ENCODE assay signal across 8 mouse cellular contexts in genomic region chr7:44895206-44895592, GRCm38 (mm10). TPM values are rescaled to one million over a fixed set of nuclear protein-coding genes. Genes with fewer than 3 reads are reported as not detected.
A peak's percentile ranks its signal among the peaks of the same experiment; 100 is the strongest.
DNase-seq lines count a peak whose midpoint lies in the region; ATAC-seq and TF ChIP-seq lines count a peak whose summit lies in the region.

No protein-coding gene starts in this region.

- no peak for TF ChIP-seq EP300 in CH12.LX (IDR thresholded peaks at IDR 0.05; ENCODE audit: low read length)

- intact Hi-C loops in left cerebral cortex, postnatal 10 days (cut with DNase I) = no loop called here

- H3K27me3 ChIP-seq in heart, embryonic 10.5 days (ENCODE audit: insufficient read depth, poor library complexity, severe bottlenecking) = no peaks in the 10 kb centered on the region
- H3K27me3 ChIP-seq in CH12.LX (replicated peaks) = no peaks in the 10 kb centered on the region
- no peaks in the 10 kb centered on the region for H3K27me3 ChIP-seq in forebrain, embryonic 14.5 days (replicated peaks; ENCODE audit: control insufficient read depth, insufficient read depth, low read length)
- no peaks in the 10 kb centered on the region for H3K27me3 ChIP-seq in liver, embryonic 13.5 days

- H3K4me1 ChIP-seq in heart, embryonic 10.5 days = peaks cover 48% of the 10 kb centered on the region
- peaks cover 19 to 49% of the 10 kb centered on the region in 2 experiments for H3K4me1 ChIP-seq in CH12.LX (ENCODE audit: control insufficient read depth in 1 of 2, insufficient read depth in 2 of 2)
- peaks cover 38% of the 10 kb centered on the region for H3K4me1 ChIP-seq in forebrain, embryonic 14.5 days (ENCODE audit: control insufficient read depth, insufficient read depth, low read length)
- H3K4me1 ChIP-seq in liver, embryonic 13.5 days (replicated peaks) = peaks cover 78% of the 10 kb centered on the region

- dilution Hi-C loops in CH12.LX (cut with MboI; ENCODE audit: extremely low pct_ligation_motif_present, extremely low pct_unique_long_range_greater_than_20kb, low sequenced_read_pairs) = no loop called here

- H3K27ac ChIP-seq in heart, embryonic 10.5 days = peak overlapping the region; percentile 89; the same call in 1 of the 2 replicates
- H3K27ac ChIP-seq in CH12.LX (ENCODE audit: insufficient read depth, low read depth) = no peak overlapping the region
- H3K27ac ChIP-seq in forebrain, embryonic 14.5 days (ENCODE audit: low read depth, low read length) = peak overlapping the region; percentile 90
- H3K27ac ChIP-seq in liver, embryonic 13.5 days = no peak overlapping the region

- TF ChIP-seq CTCF in CH12.LX (conservative IDR thresholded peaks at IDR 0.05 in 1 of 2, IDR thresholded peaks at IDR 0.05 in 1 of 2; ENCODE audit: low read depth in 2 of 2, low read length in 2 of 2) = no peak

- 75% methylated on average over 7 of the region's 7 CpGs for WGBS in heart, embryonic 10.5 days
- 11% methylated on average over 7 of the region's 7 CpGs for WGBS in forebrain, embryonic 14.5 days
- WGBS in liver, embryonic 13.5 days (ENCODE audit: insufficient replicate concordance) = 82% methylated on average over 7 of the region's 7 CpGs

- no peak for DNase-seq in heart, embryonic 10.5 days (ENCODE audit: low spot score)
- no peak for DNase-seq in heart, adult 11 months
- no peak for DNase-seq in CH12.LX (ENCODE audit: extremely low read depth)
- DNase-seq in forebrain, embryonic 14.5 days (ENCODE audit: low spot score) = no peak
- DNase-seq in liver, embryonic 13.5 days = no peak
- no peak for DNase-seq in spleen, adult 18-20 months
- no peak for DNase-seq in left cerebral cortex, postnatal 10 days (ENCODE audit: extremely low spot score in 1 of 2, low spot score in 2 of 2)

- no peak overlapping the region for H3K9ac ChIP-seq in CH12.LX (ENCODE audit: insufficient read depth, low read depth)
- peak overlapping the region; percentile 17; the same call in 1 of the 2 replicates for H3K9ac ChIP-seq in forebrain, embryonic 14.5 days (ENCODE audit: low read length)
- peak overlapping the region; percentile 78; the same call in 1 of the 2 replicates for H3K9ac ChIP-seq in liver, embryonic 13.5 days

- in situ Hi-C loops in CH12.LX (cut with MboI; ENCODE audit: low pct_ligation_motif_present, low pct_unique_long_range_greater_than_20kb, low sequenced_read_pairs) = no loop called here

- H3K9me3 ChIP-seq in heart, embryonic 10.5 days = no peaks in the 10 kb centered on the region
- H3K9me3 ChIP-seq in CH12.LX (replicated peaks; ENCODE audit: low read length) = no peaks in the 10 kb centered on the region
- H3K9me3 ChIP-seq in forebrain, embryonic 14.5 days (replicated peaks; ENCODE audit: control insufficient read depth, low read length) = no peaks in the 10 kb centered on the region
- no peaks in the 10 kb centered on the region for H3K9me3 ChIP-seq in liver, embryonic 13.5 days (replicated peaks)

- peak; percentile 13; the same call in 1 of the 2 replicates for ATAC-seq in forebrain, embryonic 14.5 days
- no peak for ATAC-seq in liver, embryonic 13.5 days (ENCODE audit: low read depth)
- ATAC-seq in erythroid progenitor cell, adult 5-6 weeks (replicated peaks; ENCODE audit: low FRiP score, poor library complexity, severe bottlenecking) = no peak

- H3K79me2 ChIP-seq in CH12.LX (replicated peaks; ENCODE audit: control insufficient read depth, extremely low read depth, insufficient read depth, poor library complexity, severe bottlenecking) = peaks cover 14% of the 10 kb centered on the region

- H3K4me2 ChIP-seq in CH12.LX (ENCODE audit: insufficient read depth, low read depth, poor library complexity, severe bottlenecking) = 0 out of 2 replicates have a peak overlapping the region, but pooled peaks have one; percentile 18
- H3K4me2 ChIP-seq in forebrain, embryonic 14.5 days (ENCODE audit: low read length) = peak overlapping the region; percentile 83
- H3K4me2 ChIP-seq in liver, embryonic 13.5 days = peak overlapping the region; percentile 85

- peaks cover 26% of the 10 kb centered on the region for H3K36me3 ChIP-seq in heart, embryonic 10.5 days
- H3K36me3 ChIP-seq in CH12.LX (replicated peaks in 1 of 2; ENCODE audit: control insufficient read depth in 1 of 2, insufficient read depth in 1 of 2, low read length in 1 of 2) = peaks cover 20 to 33% of the 10 kb centered on the region in 2 experiments
- peaks cover 13% of the 10 kb centered on the region for H3K36me3 ChIP-seq in forebrain, embryonic 14.5 days (ENCODE audit: control insufficient read depth, insufficient read depth, low read length)
- H3K36me3 ChIP-seq in liver, embryonic 13.5 days = peaks cover 22% of the 10 kb centered on the region

- no peak for TF ChIP-seq POLR2A in CH12.LX (IDR thresholded peaks at IDR 0.05; ENCODE audit: low read depth, low read length)

- no peak for TF ChIP-seq RAD21 in CH12.LX (IDR thresholded peaks at IDR 0.05; ENCODE audit: low read depth, low read length)

- H3K4me3 ChIP-seq in heart, embryonic 10.5 days = peak overlapping the region; percentile 68
- H3K4me3 ChIP-seq in CH12.LX (replicated peaks in 1 of 3; ENCODE audit: low read depth in 2 of 3, low read length in 2 of 3, poor library complexity in 1 of 3) = peak overlapping the region; percentile 51 to 72 (median 61)
- peak overlapping the region; percentile 58 for H3K4me3 ChIP-seq in forebrain, embryonic 14.5 days (ENCODE audit: low read depth, low read length)
- peak overlapping the region; percentile 68 for H3K4me3 ChIP-seq in liver, embryonic 13.5 days (replicated peaks)

TF ChIP-seq in CH12.LX, 34 proteins besides CTCF, POLR2A, EP300 and RAD21 (continues in another document):
- no peak for TF ChIP-seq E2F4 (IDR thresholded peaks at IDR 0.05; ENCODE audit: insufficient replicate concordance, low read depth, low read length)
- TF ChIP-seq MAFK (IDR thresholded peaks at IDR 0.05; ENCODE audit: insufficient replicate concordance, low read length) = no peak

RNA-seq across cellular contexts. Expression of gene Fuz, which starts 0.7 kb away (rescaled TPM):
- polyA plus RNA-seq in heart, embryonic 10.5 days (2016; fragmentation: Nextera tagmentation; extraction: Ambion mirVana) = 14.2 and 14.9 TPM in 2 replicates
- total RNA-seq in CH12.LX (2012; rRNA removed) (12.2 and 16.9 TPM in 2 replicates), CH12.LX (2014; rRNA removed) (16.1 and 16.7 TPM in 2 replicates)
- polyA plus RNA-seq in CH12.LX (2012; ENCODE audit: insufficient read length, low read depth) = 15.9 and 17.1 TPM in 2 replicates
- 18.2 and 18.3 TPM in 2 replicates for polyA plus RNA-seq in forebrain, embryonic 14.5 days (2014; fragmentation: Nextera tagmentation; extraction: Ambion mirVana)
- polyA plus RNA-seq in liver, embryonic 13.5 days (2015; fragmentation: Nextera tagmentation; extraction: Ambion mirVana) = 7.2 and 7.5 TPM in 2 replicates
- total RNA-seq in erythroid progenitor cell, adult 5-6 weeks (2015; ENCODE audit: low replicate concordance) = 2.5 and 6.5 TPM in 2 replicates
- total RNA-seq in erythroid progenitor cell, adult 5-6 weeks (2017; ENCODE audit: low replicate concordance) = 4.5 and 6.7 TPM in 2 replicates
- 10 to 100 TPM; 17.8 to 19.0 TPM for total RNA-seq in left cerebral cortex, postnatal 10 days (2021)

RNA-seq across cellular contexts. Expression of gene Med25, which starts 2.7 kb away (rescaled TPM):
- polyA plus RNA-seq in heart, embryonic 10.5 days (2016; fragmentation: Nextera tagmentation; extraction: Ambion mirVana) = 90.5 and 95.6 TPM in 2 replicates
- total RNA-seq in CH12.LX (2012; rRNA removed) (56.7 and 57.6 TPM in 2 replicates), CH12.LX (2014; rRNA removed) (18.4 and 20.8 TPM in 2 replicates)
- 67.4 and 75.4 TPM in 2 replicates for polyA plus RNA-seq in CH12.LX (2012; ENCODE audit: insufficient read length, low read depth)
- 75.4 and 94.0 TPM in 2 replicates for polyA plus RNA-seq in forebrain, embryonic 14.5 days (2014; fragmentation: Nextera tagmentation; extraction: Ambion mirVana)
- polyA plus RNA-seq in liver, embryonic 13.5 days (2015; fragmentation: Nextera tagmentation; extraction: Ambion mirVana) = 47.2 and 51.2 TPM in 2 replicates
- 10.1 and 18.0 TPM in 2 replicates for total RNA-seq in erythroid progenitor cell, adult 5-6 weeks (2015; ENCODE audit: low replicate concordance)
- 8.0 and 11.3 TPM in 2 replicates for total RNA-seq in erythroid progenitor cell, adult 5-6 weeks (2017; ENCODE audit: low replicate concordance)
- 100 to 1,000 TPM in 1 of 2 experiments, 10 to 100 TPM in 1; 98.0 to 110 TPM for total RNA-seq in left cerebral cortex, postnatal 10 days (2021)

RNA-seq across cellular contexts. Expression of gene Ptov1, which starts 25.6 kb away (rescaled TPM):
- 258 and 316 TPM in 2 replicates for polyA plus RNA-seq in heart, embryonic 10.5 days (2016; fragmentation: Nextera tagmentation; extraction: Ambion mirVana)
- total RNA-seq in CH12.LX (2012; rRNA removed) = 11.5 and 16.8 TPM in 2 replicates
- total RNA-seq in CH12.LX (2014; rRNA removed) = 5.7 and 7.8 TPM in 2 replicates
- 15.5 and 21.0 TPM in 2 replicates for polyA plus RNA-seq in CH12.LX (2012; ENCODE audit: insufficient read length, low read depth)
- 447 and 458 TPM in 2 replicates for polyA plus RNA-seq in forebrain, embryonic 14.5 days (2014; fragmentation: Nextera tagmentation; extraction: Ambion mirVana)
- polyA plus RNA-seq in liver, embryonic 13.5 days (2015; fragmentation: Nextera tagmentation; extraction: Ambion mirVana) = 50.4 and 57.0 TPM in 2 replicates
- 16.9 and 18.4 TPM in 2 replicates for total RNA-seq in erythroid progenitor cell, adult 5-6 weeks (2015; ENCODE audit: low replicate concordance)
- 1.8 and 4.8 TPM in 2 replicates for total RNA-seq in erythroid progenitor cell, adult 5-6 weeks (2017; ENCODE audit: low replicate concordance)
- total RNA-seq in left cerebral cortex, postnatal 10 days (2021) = 100 to 1,000 TPM; 251 to 269 TPM

RNA-seq across cellular contexts. Expression of gene Ap2a1, which starts 34.1 kb away (rescaled TPM):
- 73.9 and 82.1 TPM in 2 replicates for polyA plus RNA-seq in heart, embryonic 10.5 days (2016; fragmentation: Nextera tagmentation; extraction: Ambion mirVana)
- 53.4 and 61.1 TPM in 2 replicates for total RNA-seq in CH12.LX (2012; rRNA removed)
- 35.7 and 38.5 TPM in 2 replicates for total RNA-seq in CH12.LX (2014; rRNA removed)
- 52.6 and 56.3 TPM in 2 replicates for polyA plus RNA-seq in CH12.LX (2012; ENCODE audit: insufficient read length, low read depth)
- 85.6 and 99.3 TPM in 2 replicates for polyA plus RNA-seq in forebrain, embryonic 14.5 days (2014; fragmentation: Nextera tagmentation; extraction: Ambion mirVana)
- 69.5 and 82.4 TPM in 2 replicates for polyA plus RNA-seq in liver, embryonic 13.5 days (2015; fragmentation: Nextera tagmentation; extraction: Ambion mirVana)
- total RNA-seq in erythroid progenitor cell, adult 5-6 weeks (2015; ENCODE audit: low replicate concordance) = 93.0 and 93.9 TPM in 2 replicates
- 46.2 and 74.2 TPM in 2 replicates for total RNA-seq in erythroid progenitor cell, adult 5-6 weeks (2017; ENCODE audit: low replicate concordance)
- 100 to 1,000 TPM; 356 to 358 TPM for total RNA-seq in left cerebral cortex, postnatal 10 days (2021)

RNA-seq across cellular contexts. Expression of gene Pnkp, which starts 38.3 kb away (rescaled TPM):
- 28.5 and 29.7 TPM in 2 replicates for polyA plus RNA-seq in heart, embryonic 10.5 days (2016; fragmentation: Nextera tagmentation; extraction: Ambion mirVana)
- 35.9 and 41.6 TPM in 2 replicates for total RNA-seq in CH12.LX (2012; rRNA removed)
- 14.8 and 15.3 TPM in 2 replicates for total RNA-seq in CH12.LX (2014; rRNA removed)
- 20.7 and 22.2 TPM in 2 replicates for polyA plus RNA-seq in CH12.LX (2012; ENCODE audit: insufficient read length, low read depth)
- polyA plus RNA-seq in forebrain, embryonic 14.5 days (2014; fragmentation: Nextera tagmentation; extraction: Ambion mirVana) = 30.0 and 31.7 TPM in 2 replicates
- polyA plus RNA-seq in liver, embryonic 13.5 days (2015; fragmentation: Nextera tagmentation; extraction: Ambion mirVana) = 22.8 and 24.2 TPM in 2 replicates
- 29.6 and 36.0 TPM in 2 replicates for total RNA-seq in erythroid progenitor cell, adult 5-6 weeks (2015; ENCODE audit: low replicate concordance)
- total RNA-seq in erythroid progenitor cell, adult 5-6 weeks (2017; ENCODE audit: low replicate concordance) = 30.9 and 58.2 TPM in 2 replicates
- total RNA-seq in left cerebral cortex, postnatal 10 days (2021) = 10 to 100 TPM; 28.1 to 31.1 TPM

Comparison
In these comparisons a context has a peak if more than half of its experiments do, and no peak if none do; other contexts are left out.
1. H3K27ac ChIP-seq: peak in heart, embryonic 10.5 days (single experiment) and forebrain, embryonic 14.5 days (single experiment); none in CH12.LX (single experiment) and liver, embryonic 13.5 days (single experiment).
2. H3K4me2 ChIP-seq: peak in every context shown above with its lines; median percentile 85 in liver, embryonic 13.5 days; 83 in forebrain, embryonic 14.5 days; 18 in CH12.LX.
3. Peak in every context shown above with its lines, with median percentiles within 50 percentile points of each other: H3K4me3 ChIP-seq.